Mouse (Mus musculus): ENCODE measurements around the gene Banf2. TPM values are rescaled to one million over a fixed set of nuclear protein-coding genes. Genes with fewer than 3 reads are reported as not detected.

The Banf2 gene
- polyA plus RNA-seq, 1 experiment: not detected

GRCm38 (mm10) chr2:144010282-144011044 lies 22.4 kb upstream of the Banf2 start:
- peaks cover 14% of the 10 kb centered on the region for H3K4me1 ChIP-seq (ENCODE audit: control insufficient read depth, insufficient read depth, insufficient read length, low read length)
- peak overlapping the region; percentile 93 for H3K27ac ChIP-seq (replicated peaks; ENCODE audit: low read depth, low read length)
- H3K4me3 ChIP-seq (ENCODE audit: insufficient read depth, low read depth, low read length): peak overlapping the region; percentile 90

- Histone ChIP-seq H3K4me3 (ENCODE audit: insufficient read depth, low read depth, low read length) (peak within 1 kb of the TSS; percentile 90), H3K27ac (replicated peaks; ENCODE audit: low read depth, low read length) (peak within 1 kb of the TSS; percentile 93), H3K4me1 (ENCODE audit: control insufficient read depth, insufficient read depth, insufficient read length, low read length) (peaks cover 8% of the 10 kb centered on the region; the same call in 1 of the 2 replicates)
Measured at GRCm38 (mm10) chr2:144011080-144011551, 21.7 kb upstream of the Banf2 start, which contains the start of gene Rrbp1. Rrbp1 (minus strand) TSS chr2:144011263.

GRCm38 (mm10) chr2:144014051-144014450 lies 18.8 kb upstream of the Banf2 start:
- Histone ChIP-seq H3K4me3 (ENCODE audit: insufficient read depth, low read depth, low read length) (no peak overlapping the region), H3K27ac (replicated peaks; ENCODE audit: low read depth, low read length) (no peak overlapping the region), H3K4me1 (ENCODE audit: control insufficient read depth, insufficient read depth, insufficient read length, low read length) (peaks cover under 1% of the 10 kb centered on the region; the same call in 1 of the 2 replicates)

- H3K4me1 ChIP-seq (ENCODE audit: control insufficient read depth, insufficient read depth, insufficient read length, low read length): no peaks in the 10 kb centered on the region
- no peak overlapping the region for H3K4me3 ChIP-seq (ENCODE audit: insufficient read depth, low read depth, low read length)
- no peak overlapping the region for H3K27ac ChIP-seq (replicated peaks; ENCODE audit: low read depth, low read length)
Measured at GRCm38 (mm10) chr2:144014481-144014880, 18.4 kb upstream of the Banf2 start.

GRCm38 (mm10) chr2:144015861-144016260 lies 17.0 kb upstream of the Banf2 start:
- Histone ChIP-seq H3K4me1 (ENCODE audit: control insufficient read depth, insufficient read depth, insufficient read length, low read length) (no peaks in the 10 kb centered on the region), H3K4me3 (ENCODE audit: insufficient read depth, low read depth, low read length) (no peak overlapping the region), H3K27ac (replicated peaks; ENCODE audit: low read depth, low read length) (no peak overlapping the region)

- H3K4me1 ChIP-seq (ENCODE audit: control insufficient read depth, insufficient read depth, insufficient read length, low read length): no peaks in the 10 kb centered on the region
- no peak overlapping the region for H3K4me3 ChIP-seq (ENCODE audit: insufficient read depth, low read depth, low read length)
- no peak overlapping the region for H3K27ac ChIP-seq (replicated peaks; ENCODE audit: low read depth, low read length)
Measured at GRCm38 (mm10) chr2:144019971-144020370, 12.9 kb upstream of the Banf2 start.

GRCm38 (mm10) chr2:144022441-144022840 lies 10.4 kb upstream of the Banf2 start:
- no peak overlapping the region for H3K4me3 ChIP-seq (ENCODE audit: insufficient read depth, low read depth, low read length)
- H3K4me1 ChIP-seq (ENCODE audit: control insufficient read depth, insufficient read depth, insufficient read length, low read length): no peaks in the 10 kb centered on the region
- no peak overlapping the region for H3K27ac ChIP-seq (replicated peaks; ENCODE audit: low read depth, low read length)

GRCm38 (mm10) chr2:144025361-144025760 lies 7.5 kb upstream of the Banf2 start:
- H3K4me3 ChIP-seq (ENCODE audit: insufficient read depth, low read depth, low read length): no peak overlapping the region
- no peak overlapping the region for H3K27ac ChIP-seq (replicated peaks; ENCODE audit: low read depth, low read length)
- H3K4me1 ChIP-seq (ENCODE audit: control insufficient read depth, insufficient read depth, insufficient read length, low read length): no peaks in the 10 kb centered on the region

GRCm38 (mm10) chr2:144026456-144026855 lies 6.4 kb upstream of the Banf2 start:
- no peak overlapping the region for H3K4me3 ChIP-seq (ENCODE audit: insufficient read depth, low read depth, low read length)
- H3K4me1 ChIP-seq (ENCODE audit: control insufficient read depth, insufficient read depth, insufficient read length, low read length): no peaks in the 10 kb centered on the region
- no peak overlapping the region for H3K27ac ChIP-seq (replicated peaks; ENCODE audit: low read depth, low read length)

- Histone ChIP-seq H3K4me1 (ENCODE audit: control insufficient read depth, insufficient read depth, insufficient read length, low read length) (no peaks in the 10 kb centered on the region), H3K4me3 (ENCODE audit: insufficient read depth, low read depth, low read length) (no peak overlapping the region), H3K27ac (replicated peaks; ENCODE audit: low read depth, low read length) (no peak overlapping the region)
Measured at GRCm38 (mm10) chr2:144030791-144031190, 2.1 kb upstream of the Banf2 start.

- Histone ChIP-seq H3K4me1 (ENCODE audit: control insufficient read depth, insufficient read depth, insufficient read length, low read length) (peaks cover 5% of the 10 kb centered on the region; the same call in 1 of the 2 replicates), H3K4me3 (ENCODE audit: insufficient read depth, low read depth, low read length) (no peak overlapping the region), H3K27ac (replicated peaks; ENCODE audit: low read depth, low read length) (no peak overlapping the region)
Measured at GRCm38 (mm10) chr2:144044726-144045125, 11.9 kb downstream of the Banf2 start.

GRCm38 (mm10) chr2:144045756-144046560 lies 13.1 kb downstream of the Banf2 start:
- Histone ChIP-seq H3K27ac (replicated peaks; ENCODE audit: low read depth, low read length) (no peak overlapping the region), H3K4me1 (ENCODE audit: control insufficient read depth, insufficient read depth, insufficient read length, low read length) (peaks cover 5% of the 10 kb centered on the region; the same call in 1 of the 2 replicates), H3K4me3 (ENCODE audit: insufficient read depth, low read depth, low read length) (no peak overlapping the region)

GRCm38 (mm10) chr2:144046916-144047315 lies 14.1 kb downstream of the Banf2 start:
- Histone ChIP-seq H3K4me1 (ENCODE audit: control insufficient read depth, insufficient read depth, insufficient read length, low read length) (peaks cover 5% of the 10 kb centered on the region; the same call in 1 of the 2 replicates), H3K27ac (replicated peaks; ENCODE audit: low read depth, low read length) (no peak overlapping the region; the same call in 1 of the 2 replicates), H3K4me3 (ENCODE audit: insufficient read depth, low read depth, low read length) (no peak overlapping the region)

- peaks cover 8% of the 10 kb centered on the region for H3K4me1 ChIP-seq (ENCODE audit: control insufficient read depth, insufficient read depth, insufficient read length, low read length)
- H3K4me3 ChIP-seq (ENCODE audit: insufficient read depth, low read depth, low read length): no peak overlapping the region
- H3K27ac ChIP-seq (replicated peaks; ENCODE audit: low read depth, low read length): no peak overlapping the region
Measured at GRCm38 (mm10) chr2:144050146-144050680, 17.4 kb downstream of the Banf2 start.

GRCm38 (mm10) chr2:144050861-144051260 lies 18.0 kb downstream of the Banf2 start:
- Histone ChIP-seq H3K4me1 (ENCODE audit: control insufficient read depth, insufficient read depth, insufficient read length, low read length) (peaks cover 8% of the 10 kb centered on the region), H3K27ac (replicated peaks; ENCODE audit: low read depth, low read length) (no peak overlapping the region), H3K4me3 (ENCODE audit: insufficient read depth, low read depth, low read length) (no peak overlapping the region)

Measured in brown adipose tissue, adult 24 weeks (tissue).